Mouse (Mus musculus) layer of hippocampus, adult 2 months (tissue): ENCODE results near the gene Dbp. TPM values are rescaled to one million over a fixed set of nuclear protein-coding genes. Genes with fewer than 3 reads are reported as not detected.

ENCODE experiments used
- DNase-seq, 2 experiments: peaks; one replicate each; pipeline ENCODE4 v3.0.0; 2022; ENCODE audit warnings: low spot score in 2 of 2
- H3K27ac ChIP-seq: fragments of 200-600 bp; 2 replicates; pipeline ENCODE4 v1.8.1; 2022
- H3K4me3 ChIP-seq: fragments of 200-600 bp; 2 replicates; pipeline ENCODE4 v1.8.1; 2022; ENCODE audit warnings: mild to moderate bottlenecking
- CTCF ChIP-seq: fragments of 200-600 bp; conservative IDR thresholded peaks from 2 replicates; pipeline ENCODE4 v1.8.1; 2022; ENCODE audit warnings: antibody characterized with exemption, mild to moderate bottlenecking, moderate library complexity
- total RNA-seq, 2 experiments: library from RNA; stranded (reverse); gene quantifications; 2 replicates each; pipeline ENCODE4 v1.2.3; 2021

Gene Dbp
- total RNA-seq, 2 experiments from 2014 or later: 69.2 to 72.8 TPM

- no peak for TF ChIP-seq CTCF
- DNase-seq: no peak
- H3K27ac ChIP-seq: peak overlapping the region; percentile 99
- H3K4me3 ChIP-seq: no peak overlapping the region; the same call in 1 of the 2 replicates
Measured at GRCm38 (mm10) chr7:45709036-45709435, 4.1 kb downstream of the Dbp start.

DNA sequence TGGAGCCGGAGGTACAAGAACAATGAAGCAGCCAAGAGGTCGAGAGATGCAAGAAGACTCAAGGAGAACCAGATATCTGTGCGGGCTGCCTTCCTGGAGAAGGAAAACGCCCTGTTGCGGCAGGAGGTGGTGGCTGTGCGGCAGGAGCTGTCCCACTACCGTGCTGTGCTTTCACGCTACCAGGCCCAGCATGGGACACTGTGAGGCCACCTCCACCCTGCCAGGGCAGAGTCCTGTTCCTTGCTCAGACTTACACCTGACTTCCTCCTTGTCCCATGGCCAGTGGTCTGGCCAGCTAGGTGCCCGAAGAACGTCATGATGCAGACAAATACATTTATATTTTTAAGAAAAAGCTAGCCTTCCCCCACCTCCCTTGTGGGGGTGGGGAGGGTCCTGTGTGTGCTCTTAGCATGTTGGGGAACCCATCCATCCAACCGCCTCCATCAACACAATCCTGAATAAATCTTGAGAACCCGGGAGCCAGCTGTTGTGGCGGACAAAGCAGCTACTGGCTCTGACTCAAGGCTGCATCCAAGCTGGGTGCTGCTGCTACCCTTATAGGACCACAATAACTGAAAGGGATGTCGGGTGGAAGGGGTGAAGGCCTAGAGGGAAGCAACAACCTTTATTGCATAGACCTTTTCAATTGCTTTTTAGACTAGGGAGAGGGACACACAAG lies 4.9 kb downstream of the Dbp start:
- no peak for TF ChIP-seq CTCF
- Histone ChIP-seq H3K4me3 (no peak overlapping the region; the same call in 1 of the 2 replicates), H3K27ac (peak overlapping the region; percentile 99)
- DNase-seq: no peak

GRCm38 (mm10) chr7:45710477-45711191 lies 5.7 kb downstream of the Dbp start:
- no peak for TF ChIP-seq CTCF
- Histone ChIP-seq H3K27ac (peak overlapping the region; percentile 99; the same call in 1 of the 2 replicates), H3K4me3 (no peak overlapping the region)
- DNase-seq: no peak

GRCm38 (mm10) chr7:45711316-45712021 lies 6.6 kb downstream of the Dbp start:
- TF ChIP-seq CTCF: no peak
- Histone ChIP-seq H3K27ac (peak overlapping the region; percentile 99; the same call in 1 of the 2 replicates), H3K4me3 (no peak overlapping the region)
- DNase-seq: no peak

DNA sequence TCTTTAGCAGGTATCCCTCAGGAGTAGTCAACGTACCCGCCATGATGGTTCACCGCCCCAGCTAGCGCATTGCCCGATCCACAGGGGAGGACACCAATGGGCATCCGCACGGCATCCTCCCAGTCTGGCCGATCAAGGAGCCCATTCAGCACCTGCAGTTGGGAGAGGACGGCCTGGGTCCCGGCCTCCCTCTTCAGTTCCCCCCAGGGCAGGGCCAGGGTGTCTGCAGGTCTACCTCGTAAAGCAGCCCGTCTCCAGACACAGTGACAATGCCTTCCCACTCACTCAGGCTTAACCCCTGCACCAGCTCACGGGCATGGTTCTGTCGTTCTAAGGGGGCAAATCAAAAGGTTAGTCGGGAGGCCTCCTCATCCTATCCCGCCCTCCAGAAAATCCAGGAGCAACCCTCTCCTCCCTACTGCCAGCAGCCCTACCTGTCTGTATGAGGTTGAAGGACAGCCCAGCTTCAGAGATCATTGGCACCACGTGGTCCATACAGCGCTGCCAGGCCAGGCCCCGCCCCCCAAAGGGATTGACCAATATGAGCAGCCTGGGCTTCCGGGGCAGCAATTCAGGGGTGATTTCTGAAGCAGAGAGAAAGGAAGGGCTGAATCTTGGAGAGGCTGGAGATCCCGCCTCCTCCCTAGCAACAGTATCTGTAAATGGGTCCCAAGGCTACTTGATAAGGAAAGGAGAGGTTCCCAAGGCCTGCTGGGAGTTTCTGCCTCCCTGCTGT lies 7.3 kb downstream of the Dbp start:
- Histone ChIP-seq H3K4me3 (no peak overlapping the region), H3K27ac (peak overlapping the region; percentile 8; the same call in 1 of the 2 replicates)
- TF ChIP-seq CTCF: no peak
- no peak for DNase-seq

DNA sequence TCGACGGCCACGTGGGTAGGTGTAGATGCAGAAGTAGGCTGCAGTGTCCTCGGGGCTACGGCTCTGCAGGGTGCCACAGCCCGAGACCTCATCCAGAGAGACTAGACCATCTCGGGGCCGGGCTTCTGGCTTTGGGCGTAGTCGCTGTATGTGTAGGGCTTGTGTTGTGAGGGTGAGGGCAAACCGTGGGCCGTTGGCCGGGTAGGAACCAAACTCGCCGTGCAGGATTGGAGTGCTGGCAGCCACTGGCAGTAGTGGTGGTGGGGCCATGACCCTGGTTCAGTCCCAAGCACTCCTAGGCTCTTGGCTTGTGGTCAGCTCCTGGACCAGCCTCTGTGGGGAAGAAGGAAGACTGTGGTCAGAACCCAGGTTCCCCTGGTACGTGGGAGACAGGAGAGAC lies 8.5 kb downstream of the Dbp start:
- Histone ChIP-seq H3K4me3 (no peak overlapping the region), H3K27ac (no peak overlapping the region)
- no peak for DNase-seq
- no peak for TF ChIP-seq CTCF

GRCm38 (mm10) chr7:45713881-45714520 lies 9.1 kb downstream of the Dbp start:
- TF ChIP-seq CTCF: no peak
- H3K27ac ChIP-seq: peak overlapping the region; percentile 88
- no peak for DNase-seq
- peak overlapping the region; percentile 77 for H3K4me3 ChIP-seq

- Histone ChIP-seq H3K27ac (peak overlapping the region; percentile 88), H3K4me3 (peak overlapping the region; percentile 77)
- DNase-seq: no peak
- TF ChIP-seq CTCF: no peak
Measured at GRCm38 (mm10) chr7:45714630-45715089, 9.8 kb downstream of the Dbp start.

DNA sequence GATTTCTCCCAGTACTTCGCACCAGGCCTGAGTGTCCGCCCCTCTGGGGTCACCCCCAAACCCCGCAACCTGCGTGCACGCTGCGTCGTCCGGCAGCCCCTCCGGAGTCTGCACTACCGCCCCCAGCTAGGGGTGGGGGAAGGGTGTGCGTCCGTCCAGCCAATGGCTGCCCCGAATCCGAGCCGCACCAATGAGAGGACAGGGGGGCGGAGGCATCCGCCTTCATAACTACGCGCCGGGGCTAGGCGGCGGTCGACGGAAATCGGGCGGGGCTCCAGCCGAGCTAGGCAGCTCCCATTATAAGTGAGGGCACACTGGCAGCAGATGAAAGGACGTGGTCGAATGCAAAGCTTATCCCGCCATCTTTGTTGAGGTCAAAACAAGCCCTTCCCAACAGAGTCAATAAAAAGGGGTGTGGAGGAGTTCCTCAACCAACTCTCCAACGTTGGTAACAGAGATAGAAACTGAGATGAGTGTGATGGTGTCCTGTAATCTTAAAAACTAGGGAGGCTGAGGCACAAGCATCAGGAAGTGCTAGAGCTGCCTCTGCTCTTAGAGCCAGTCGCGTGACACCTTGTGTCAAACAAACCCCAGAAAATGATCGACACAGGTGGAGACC lies 10.3 kb downstream of the Dbp start, which contains the start of gene Rpl18:
Rpl18 (plus strand) TSS at position 368 of the 619 bp plus-strand sequence.
- peak within 1 kb of the TSS; percentile 88 for H3K27ac ChIP-seq
- TF ChIP-seq CTCF: 0 out of 2 replicates have a peak, but pooled peaks have one; percentile 5
- peak; percentile 98 to 99 for DNase-seq
- H3K4me3 ChIP-seq: peak within 1 kb of the TSS; percentile 80

GRCm38 (mm10) chr7:45715741-45716459 lies 11.0 kb downstream of the Dbp start:
- no peak for TF ChIP-seq CTCF
- no peak for DNase-seq
- peak overlapping the region; percentile 51 for H3K27ac ChIP-seq
- H3K4me3 ChIP-seq: peak overlapping the region; percentile 80

DNA sequence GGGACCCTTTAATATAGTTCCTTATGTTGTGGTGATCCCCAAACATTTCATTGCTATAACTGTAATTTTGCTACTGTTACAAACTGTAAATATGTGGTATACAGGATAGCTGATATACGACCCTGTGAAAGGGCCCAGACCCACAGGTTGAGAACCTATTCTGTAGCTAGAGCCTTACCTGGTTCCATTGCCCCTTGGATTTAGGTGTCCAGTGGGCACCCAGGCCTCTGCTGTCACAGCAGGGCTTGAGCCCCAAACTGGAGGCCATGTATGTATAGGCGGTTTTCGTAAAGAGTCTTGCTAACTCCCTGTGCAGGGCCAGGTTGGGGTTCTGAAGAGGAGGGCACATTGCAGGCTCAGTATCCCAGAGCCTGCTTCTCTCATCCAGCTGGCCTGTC lies 11.6 kb downstream of the Dbp start:
- no peak for DNase-seq
- no peak overlapping the region for H3K27ac ChIP-seq
- no peak for TF ChIP-seq CTCF
- H3K4me3 ChIP-seq: peak overlapping the region; percentile 80
